Mouse (Mus musculus) heart, embryonic 16.5 days (tissue): ENCODE results near the gene Tbl1x. TPM values are rescaled to one million over a fixed set of nuclear protein-coding genes. Genes with fewer than 3 reads are reported as not detected.
A peak's percentile ranks its signal among the peaks of the same experiment; 100 is the strongest.

Experiments used
- ATAC-seq: fragments of 200-750 bp; cut with Nextera tagmentation; replicated peaks from 2 replicates; pipeline ENCODE4 v1.8.0; 2017; ENCODE audit warnings: moderate number of reproducible peaks; ENCODE audit not compliant: insufficient read depth, low FRiP score; ENCODE audit errors: extremely low read depth
- H3K27ac ChIP-seq: fragments of 300-500 bp; sonication (generic); 2 replicates; pipeline ENCODE4 v1.5.1; 2014; ENCODE audit warnings: mild to moderate bottlenecking, low read length, control low read depth, moderate library complexity
- H3K27me3 ChIP-seq: fragments of 300-500 bp; sonication (generic); 2 replicates; pipeline ENCODE4 v1.6.1; 2014; ENCODE audit warnings: low read length, mixed read lengths; ENCODE audit not compliant: control insufficient read depth, insufficient read depth
- H3K36me3 ChIP-seq: fragments of 300-500 bp; sonication (generic); 2 replicates; pipeline ENCODE4 v1.6.1; 2014; ENCODE audit not compliant: control insufficient read depth, insufficient read depth
- H3K4me1 ChIP-seq: fragments of 300-500 bp; sonication (generic); 2 replicates; pipeline ENCODE4 v1.6.1; 2014; ENCODE audit warnings: low read length, mixed read lengths; ENCODE audit not compliant: control insufficient read depth, insufficient read depth
- H3K4me2 ChIP-seq: fragments of 300-500 bp; sonication (generic); 2 replicates; pipeline ENCODE4 v1.6.1; 2014; ENCODE audit warnings: low read depth, mild to moderate bottlenecking, control low read depth, low read length
- H3K4me3 ChIP-seq: fragments of 300-500 bp; sonication (generic); 2 replicates; pipeline ENCODE4 v1.5.1; 2014; ENCODE audit warnings: mild to moderate bottlenecking, control low read depth, low read length
- H3K9ac ChIP-seq: fragments of 300-500 bp; sonication (generic); 2 replicates; pipeline ENCODE4 v1.6.1; 2014; ENCODE audit warnings: low read length, control low read depth
- H3K9me3 ChIP-seq: fragments of 300-500 bp; sonication (generic); replicated peaks from 2 replicates; pipeline ENCODE4 v1.6.1; 2016; ENCODE audit warnings: low read length; ENCODE audit not compliant: control insufficient read depth
- WGBS: fragments of 180-500 bp; shearing (Covaris S2); extraction: QIAGEN DNeasy Blood & Tissue Kit; methylation state at CpG from one replicate; pipeline ENCODE4 v1.1.7; 2014; 5-methylcytosine and 5-hydroxymethylcytosine counted together
- polyA plus RNA-seq: library from polyadenylated mRNA; unstranded; fragments of >200 nt; fragmentation: Nextera tagmentation; extraction: Ambion mirVana; gene quantifications from 2 replicates; pipeline ENCODE4 v1.2.1, GENCODE M21; 2015

Tbl1x gene
- polyA plus RNA-seq, 1 experiment from 2014 or later: 55.5 TPM

GRCm38 (mm10) chrX:77551306-77551705 is 40.5 kb downstream of the Tbl1x start:
- Histone ChIP-seq H3K4me2 (no peak overlapping the region), H3K9ac (no peak overlapping the region), H3K4me1 (peaks cover 27% of the 10 kb centered on the region), H3K27ac (peak overlapping the region; percentile 63), H3K27me3 (no peaks in the 10 kb centered on the region), H3K36me3 (no peaks in the 10 kb centered on the region), H3K9me3 (no peaks in the 10 kb centered on the region), H3K4me3 (no peak overlapping the region)
- no peak for ATAC-seq

- Histone ChIP-seq H3K4me3 (no peak overlapping the region), H3K4me1 (peaks cover 24% of the 10 kb centered on the region), H3K9me3 (no peaks in the 10 kb centered on the region), H3K27ac (peak overlapping the region; percentile 63), H3K4me2 (no peak overlapping the region), H3K27me3 (no peaks in the 10 kb centered on the region), H3K9ac (no peak overlapping the region), H3K36me3 (no peaks in the 10 kb centered on the region)
- ATAC-seq: peak; percentile 79
- 44% methylated on average over 3 of the region's 3 CpGs for WGBS
These were observed 41.3 kb downstream of the Tbl1x start for GRCm38 (mm10) chrX:77552088-77552487.

- no peak overlapping the region for H3K27ac ChIP-seq
- no peak for ATAC-seq
- H3K9ac ChIP-seq: no peak overlapping the region
- H3K4me1 ChIP-seq: peaks cover 28% of the 10 kb centered on the region
- no peaks in the 10 kb centered on the region for H3K27me3 ChIP-seq
- H3K4me2 ChIP-seq: no peak overlapping the region
- peaks cover 2% of the 10 kb centered on the region; the same call in 1 of the 2 replicates for H3K36me3 ChIP-seq
- WGBS: 70% methylated on average over 1 of the region's 1 CpGs
- peaks cover 3% of the 10 kb centered on the region; the same call in 1 of the 2 replicates for H3K9me3 ChIP-seq
- no peak overlapping the region for H3K4me3 ChIP-seq
These were observed 45.2 kb downstream of the Tbl1x start for GRCm38 (mm10) chrX:77555985-77556384.

- H3K27ac ChIP-seq: no peak overlapping the region; the same call in 1 of the 2 replicates
- H3K4me3 ChIP-seq: no peak overlapping the region
- ATAC-seq: peak; percentile 52
- no peaks in the 10 kb centered on the region for H3K27me3 ChIP-seq
- peaks cover 13% of the 10 kb centered on the region for H3K4me1 ChIP-seq
- H3K9me3 ChIP-seq: peaks cover 4% of the 10 kb centered on the region; the same call in 1 of the 2 replicates
- H3K36me3 ChIP-seq: peaks cover 2% of the 10 kb centered on the region
- no peak overlapping the region for H3K4me2 ChIP-seq
- no peak overlapping the region for H3K9ac ChIP-seq
These were observed 48.5 kb downstream of the Tbl1x start for GRCm38 (mm10) chrX:77559199-77559881.

GRCm38 (mm10) chrX:77563616-77564015 is 52.8 kb downstream of the Tbl1x start:
- Histone ChIP-seq H3K4me2 (no peak overlapping the region), H3K4me1 (peaks cover 9% of the 10 kb centered on the region), H3K36me3 (peaks cover 2% of the 10 kb centered on the region), H3K9ac (no peak overlapping the region), H3K4me3 (no peak overlapping the region), H3K27me3 (no peaks in the 10 kb centered on the region), H3K27ac (no peak overlapping the region), H3K9me3 (peaks cover 4% of the 10 kb centered on the region; the same call in 1 of the 2 replicates)
- no peak for ATAC-seq
- 83% methylated on average over 2 of the region's 2 CpGs for WGBS

GRCm38 (mm10) chrX:77566739-77567138 is 55.9 kb downstream of the Tbl1x start:
- no peaks in the 10 kb centered on the region for H3K9me3 ChIP-seq
- H3K4me2 ChIP-seq: no peak overlapping the region
- H3K27me3 ChIP-seq: no peaks in the 10 kb centered on the region
- 86% methylated on average over 1 of the region's 1 CpGs for WGBS
- H3K4me3 ChIP-seq: no peak overlapping the region
- ATAC-seq: no peak
- no peak overlapping the region for H3K9ac ChIP-seq
- no peak overlapping the region for H3K27ac ChIP-seq
- H3K4me1 ChIP-seq: peaks cover 3% of the 10 kb centered on the region; the same call in 1 of the 2 replicates
- no peaks in the 10 kb centered on the region for H3K36me3 ChIP-seq

GRCm38 (mm10) chrX:77568013-77568412 is 57.2 kb downstream of the Tbl1x start:
- Histone ChIP-seq H3K4me1 (no peaks in the 10 kb centered on the region), H3K27ac (no peak overlapping the region), H3K36me3 (no peaks in the 10 kb centered on the region), H3K4me2 (no peak overlapping the region), H3K4me3 (no peak overlapping the region), H3K9ac (no peak overlapping the region), H3K9me3 (no peaks in the 10 kb centered on the region), H3K27me3 (no peaks in the 10 kb centered on the region)
- ATAC-seq: no peak
- 41% methylated on average over 2 of the region's 2 CpGs for WGBS

- WGBS: 88% methylated on average over 1 of the region's 1 CpGs
- Histone ChIP-seq H3K9me3 (no peaks in the 10 kb centered on the region), H3K36me3 (no peaks in the 10 kb centered on the region), H3K4me3 (no peak overlapping the region), H3K9ac (no peak overlapping the region), H3K27ac (no peak overlapping the region), H3K4me1 (peaks cover 4% of the 10 kb centered on the region), H3K4me2 (no peak overlapping the region), H3K27me3 (no peaks in the 10 kb centered on the region)
- ATAC-seq: no peak
These were observed 62.9 kb downstream of the Tbl1x start for GRCm38 (mm10) chrX:77573743-77574142.

- Histone ChIP-seq H3K36me3 (no peaks in the 10 kb centered on the region), H3K9ac (no peak overlapping the region), H3K27ac (no peak overlapping the region), H3K27me3 (no peaks in the 10 kb centered on the region), H3K4me1 (peaks cover 20% of the 10 kb centered on the region), H3K4me3 (no peak overlapping the region), H3K4me2 (no peak overlapping the region), H3K9me3 (no peaks in the 10 kb centered on the region)
- ATAC-seq: no peak
- WGBS: 80% methylated on average over 3 of the region's 3 CpGs
These were observed 66.3 kb downstream of the Tbl1x start for GRCm38 (mm10) chrX:77577108-77577507.
